Mouse (Mus musculus): ENCODE measurements around the gene Paox.
A peak's percentile ranks its signal among the peaks of the same experiment; 100 is the strongest.

Paox gene

DNA sequence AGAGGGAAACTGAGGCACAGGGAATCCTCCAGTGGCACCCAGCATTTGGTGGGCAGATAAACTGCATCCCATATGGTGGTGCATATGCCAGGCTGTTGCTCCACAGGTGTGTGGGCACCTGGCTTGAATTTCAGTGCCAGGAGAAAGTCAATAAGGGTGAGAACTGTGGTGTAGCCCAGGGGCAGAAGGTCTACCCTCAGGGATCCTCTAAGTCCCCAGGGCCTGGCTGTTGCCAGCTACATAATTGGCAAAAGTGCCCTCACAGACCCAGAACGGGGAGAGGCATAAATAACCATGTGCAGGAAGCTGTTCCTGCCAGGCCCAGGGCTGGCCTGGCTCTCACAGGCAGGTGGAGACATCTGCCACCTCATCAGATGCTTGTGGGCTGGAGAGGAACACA, 57.3 kb downstream of the Paox start, which contains the start of gene Olfr523:
Gene Olfr523 (plus strand): TSS at position 282 of the 400 bp plus-strand sequence.
- no peak for DNase-seq

DNA sequence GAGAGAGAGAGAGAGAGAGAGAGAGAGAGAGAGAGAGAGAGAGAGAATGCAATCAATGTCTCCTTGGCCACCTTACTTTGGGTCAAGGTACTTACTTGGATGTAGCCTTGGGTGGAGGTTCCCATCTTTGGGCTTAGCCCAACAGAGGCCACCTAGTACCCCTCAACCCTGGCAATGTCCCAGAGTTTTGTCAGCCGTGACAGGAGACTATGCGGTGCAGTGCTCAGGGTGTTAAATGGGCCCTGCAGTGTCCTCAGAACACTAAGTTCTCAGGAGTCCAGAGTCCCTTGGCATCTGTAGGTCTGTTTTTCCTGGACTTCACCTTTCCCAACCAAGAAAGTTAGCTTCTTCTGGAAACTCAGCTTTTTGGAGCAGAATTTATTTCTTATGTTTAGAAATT, 63.6 kb downstream of the Paox start:
- DNase-seq: peak; percentile 89 to 90

DNA sequence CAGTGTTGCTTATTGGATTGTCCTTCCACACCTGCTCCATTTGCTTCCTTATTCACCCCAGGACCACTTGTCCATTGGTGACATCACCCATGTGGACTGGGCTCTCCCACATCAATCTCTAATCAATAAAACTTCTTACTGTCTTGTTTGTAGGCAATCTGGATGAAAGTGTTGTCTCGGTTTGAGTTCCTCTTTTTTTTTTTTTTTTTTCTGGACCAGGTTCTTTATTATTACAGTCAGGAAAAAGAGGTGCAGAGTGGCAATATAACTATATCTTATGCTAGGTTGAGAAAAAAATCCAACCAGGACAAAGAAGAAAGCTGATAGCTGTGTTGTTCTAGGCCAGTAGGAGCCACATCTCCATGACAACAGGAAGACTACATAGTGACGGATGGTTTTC, 65.1 kb downstream of the Paox start:
- no peak for DNase-seq

DNA sequence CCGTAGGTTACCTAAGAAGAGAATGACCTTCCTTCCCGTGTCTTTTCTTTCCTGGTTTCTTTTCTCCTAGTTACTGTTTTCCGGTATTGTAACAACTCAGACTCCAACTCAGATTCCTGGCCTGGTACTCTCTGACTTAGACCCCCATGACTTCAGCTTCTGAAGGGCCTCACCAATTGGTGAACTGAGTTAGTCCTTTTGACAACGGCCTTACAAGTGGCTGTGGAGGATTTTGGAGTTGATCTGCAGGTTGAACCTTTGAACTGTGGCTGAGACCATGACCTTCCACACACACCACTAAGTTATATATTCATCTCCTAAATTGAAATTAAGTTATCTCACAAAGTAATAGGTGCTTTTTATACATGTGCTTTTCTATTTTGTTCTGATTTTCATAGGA, 68.6 kb downstream of the Paox start:
- no peak for DNase-seq
